Mouse (Mus musculus) stomach, embryonic 16.5 days (tissue): Measurements from ENCODE around the gene Edf1. TPM values are rescaled to one million over a fixed set of nuclear protein-coding genes. Genes with fewer than 3 reads are reported as not detected.

Experiments used
- ATAC-seq: fragments of 200-750 bp; cut with Nextera tagmentation; 2 replicates; pipeline ENCODE4 v1.8.0; 2017; ENCODE audit warnings: moderate number of reproducible peaks, moderate TSS enrichment; ENCODE audit not compliant: insufficient read depth, low FRiP score
- H3K27ac ChIP-seq: fragments of 300-500 bp; sonication (generic); 2 replicates; pipeline ENCODE4 v1.5.1; 2014; ENCODE audit warnings: low read length
- H3K27me3 ChIP-seq: fragments of 300-500 bp; sonication (generic); 2 replicates; pipeline ENCODE4 v1.6.1; 2014; ENCODE audit warnings: low read length, control low read depth, mixed read lengths; ENCODE audit not compliant: control insufficient read depth, insufficient read depth
- H3K36me3 ChIP-seq: fragments of 300-500 bp; sonication (generic); 2 replicates; pipeline ENCODE4 v1.6.1; 2014; ENCODE audit warnings: low read length; ENCODE audit not compliant: control insufficient read depth, insufficient read depth
- H3K4me1 ChIP-seq: fragments of 300-500 bp; sonication (generic); 2 replicates; pipeline ENCODE4 v1.6.1; 2014; ENCODE audit warnings: low read length, control low read depth, mixed read lengths; ENCODE audit not compliant: control insufficient read depth, insufficient read depth
- H3K4me2 ChIP-seq: fragments of 300-500 bp; sonication (generic); 2 replicates; pipeline ENCODE4 v1.6.1; 2014; ENCODE audit warnings: low read depth, low read length, mixed read lengths
- H3K4me3 ChIP-seq: fragments of 300-500 bp; sonication (generic); replicated peaks from 2 replicates; pipeline ENCODE4 v1.5.1; 2014; ENCODE audit warnings: mild to moderate bottlenecking, low read length
- H3K9ac ChIP-seq: fragments of 300-500 bp; sonication (generic); 2 replicates; pipeline ENCODE4 v1.6.1; 2014; ENCODE audit warnings: low read length
- H3K9me3 ChIP-seq: fragments of 300-500 bp; sonication (generic); replicated peaks from 2 replicates; pipeline ENCODE4 v1.6.1; 2016; ENCODE audit warnings: low read length, control low read depth; ENCODE audit not compliant: control insufficient read depth
- WGBS: fragments of 180-500 bp; shearing (Covaris S2); extraction: QIAGEN DNeasy Blood & Tissue Kit; methylation state at CpG from one replicate; pipeline ENCODE4 v1.1.7; 2014; 5-methylcytosine and 5-hydroxymethylcytosine counted together
- polyA plus RNA-seq: library from polyadenylated mRNA; unstranded; fragments of >200 nt; fragmentation: Nextera tagmentation; extraction: Ambion mirVana; gene quantifications from 2 replicates; pipeline ENCODE4 v1.2.1, GENCODE M21; 2015

Edf1 gene
- polyA plus RNA-seq, 1 experiment from 2014 or later: 401 TPM

DNA sequence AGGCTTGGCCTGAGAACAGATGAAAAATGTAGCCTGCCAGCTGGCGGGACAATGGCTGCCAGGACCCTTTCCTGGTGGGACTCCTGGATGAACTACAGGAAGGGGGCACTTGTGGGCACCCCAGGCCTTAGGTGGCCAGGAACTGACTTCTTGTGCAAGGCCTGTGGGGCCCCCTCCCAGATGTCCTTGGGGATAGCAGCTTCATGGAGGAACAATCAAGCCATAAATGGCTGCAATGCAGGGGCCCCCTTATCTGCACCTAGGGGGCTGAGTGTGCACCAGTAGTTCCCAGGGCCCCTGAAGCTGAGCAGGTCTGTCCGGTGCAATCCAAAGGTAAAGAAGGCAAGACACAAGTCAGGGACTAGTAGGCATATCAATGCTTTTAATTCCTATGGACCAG lies 15.4 kb downstream of the Edf1 start:
- Histone ChIP-seq H3K4me1 (peaks cover 29% of the 10 kb centered on the region), H3K4me3 (peak overlapping the region; percentile 67; the same call in 1 of the 2 replicates), H3K4me2 (peak overlapping the region; percentile 96), H3K27ac (no peak overlapping the region), H3K27me3 (peaks cover 20% of the 10 kb centered on the region), H3K36me3 (0 out of 2 replicates have a peak, but pooled peaks cover 7% of the 10 kb centered on the region), H3K9ac (0 out of 2 replicates have a peak overlapping the region, but pooled peaks have one; percentile 28), H3K9me3 (no peaks in the 10 kb centered on the region)
- ATAC-seq: no peak
- 84% methylated on average over 2 of the region's 2 CpGs for WGBS

DNA sequence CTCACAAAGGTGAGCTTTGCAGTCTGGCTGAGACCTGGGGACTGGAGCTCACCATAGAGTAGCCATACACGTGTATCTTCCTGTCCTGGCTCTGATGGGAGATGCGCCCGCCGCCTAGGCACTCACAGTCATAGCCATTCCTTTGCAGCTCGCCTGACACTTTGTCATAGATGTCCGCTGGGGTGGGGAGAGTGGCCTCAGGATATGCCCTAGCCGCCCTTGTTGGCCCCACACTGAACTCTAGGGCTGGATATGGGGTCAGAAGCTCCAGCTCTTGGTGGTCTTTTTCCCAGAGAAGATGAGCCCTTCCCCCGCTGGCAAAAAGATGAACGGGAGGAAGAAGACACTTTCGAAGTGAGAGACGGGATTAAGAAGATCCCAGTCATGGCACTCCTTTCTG lies 16.5 kb downstream of the Edf1 start:
- 11% methylated on average over 11 of the region's 11 CpGs for WGBS
- peaks cover 31% of the 10 kb centered on the region for H3K4me1 ChIP-seq
- peaks cover 30% of the 10 kb centered on the region for H3K27me3 ChIP-seq

DNA sequence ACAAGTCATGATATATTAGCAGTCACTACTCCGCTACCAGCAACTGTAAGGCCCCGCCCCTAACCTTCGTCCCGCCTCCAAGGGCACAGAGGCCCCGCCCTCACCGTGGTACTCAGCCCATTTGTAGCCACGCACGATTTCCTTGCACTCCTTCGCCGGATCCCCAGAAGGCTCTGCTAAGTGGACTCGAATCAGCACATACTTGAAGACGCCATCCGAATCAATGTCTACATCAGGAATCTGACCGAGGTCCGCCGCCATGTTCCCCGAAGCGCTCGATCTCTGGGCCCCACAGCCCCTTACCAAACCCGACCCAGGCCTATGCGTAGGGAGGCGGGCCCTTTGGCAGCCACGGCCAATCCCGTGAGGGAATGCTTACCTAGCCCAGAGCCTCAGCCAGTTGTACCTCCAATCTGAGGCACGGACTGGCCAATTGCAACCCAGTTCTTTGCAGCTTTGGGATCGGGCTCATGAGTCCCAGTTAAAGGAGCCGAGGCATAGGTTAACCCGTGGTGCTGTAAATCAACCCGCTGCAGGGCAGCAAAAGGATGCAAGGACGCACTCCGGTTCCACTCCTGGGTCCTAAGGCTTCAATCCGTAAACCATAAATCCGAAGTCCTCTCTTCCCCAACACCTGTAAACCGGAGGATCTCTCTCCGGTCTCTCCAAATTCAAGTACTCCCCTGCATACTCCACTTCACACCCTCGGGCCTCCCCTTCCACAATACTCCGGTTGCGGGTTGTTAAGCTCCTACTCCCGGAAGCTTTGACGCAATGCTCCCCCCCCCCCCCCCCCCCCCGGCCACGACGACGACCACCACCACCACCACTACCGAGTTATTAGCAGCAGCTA lies 17.2 kb downstream of the Edf1 start, which contains the start of the genes Mamdc4 and Phpt1:
TSS of gene Mamdc4 (minus strand) at position 267 of the 853 bp plus-strand sequence.
TSS of gene Phpt1 (minus strand) at position 646 of the 853 bp plus-strand sequence.
- ATAC-seq: peak; percentile 98
- H3K27ac ChIP-seq: peak within 1 kb of the TSS; percentile 97
- no peaks in the 10 kb centered on the region for H3K9me3 ChIP-seq
- H3K4me2 ChIP-seq: peak within 1 kb of the TSS; percentile 96
- 0 out of 2 replicates have a peak, but pooled peaks cover 7% of the 10 kb centered on the region for H3K36me3 ChIP-seq
- peaks cover 38% of the 10 kb centered on the region for H3K4me1 ChIP-seq
- peak within 1 kb of the TSS; percentile 67 for H3K4me3 ChIP-seq
- peaks cover 37% of the 10 kb centered on the region for H3K27me3 ChIP-seq
- peak within 1 kb of the TSS; percentile 87 for H3K9ac ChIP-seq
- 0% methylated on average over 44 of the region's 45 CpGs for WGBS

More for the DNA sequence above, 16.5 kb downstream of the Edf1 start:
- Histone ChIP-seq H3K9me3 (no peaks in the 10 kb centered on the region), H3K27ac (peak overlapping the region; percentile 97), H3K9ac (peak overlapping the region; percentile 87), H3K4me3 (peak overlapping the region; percentile 67), H3K4me2 (peak overlapping the region; percentile 96), H3K36me3 (0 out of 2 replicates have a peak, but pooled peaks cover 7% of the 10 kb centered on the region)
- no peak for ATAC-seq

DNA sequence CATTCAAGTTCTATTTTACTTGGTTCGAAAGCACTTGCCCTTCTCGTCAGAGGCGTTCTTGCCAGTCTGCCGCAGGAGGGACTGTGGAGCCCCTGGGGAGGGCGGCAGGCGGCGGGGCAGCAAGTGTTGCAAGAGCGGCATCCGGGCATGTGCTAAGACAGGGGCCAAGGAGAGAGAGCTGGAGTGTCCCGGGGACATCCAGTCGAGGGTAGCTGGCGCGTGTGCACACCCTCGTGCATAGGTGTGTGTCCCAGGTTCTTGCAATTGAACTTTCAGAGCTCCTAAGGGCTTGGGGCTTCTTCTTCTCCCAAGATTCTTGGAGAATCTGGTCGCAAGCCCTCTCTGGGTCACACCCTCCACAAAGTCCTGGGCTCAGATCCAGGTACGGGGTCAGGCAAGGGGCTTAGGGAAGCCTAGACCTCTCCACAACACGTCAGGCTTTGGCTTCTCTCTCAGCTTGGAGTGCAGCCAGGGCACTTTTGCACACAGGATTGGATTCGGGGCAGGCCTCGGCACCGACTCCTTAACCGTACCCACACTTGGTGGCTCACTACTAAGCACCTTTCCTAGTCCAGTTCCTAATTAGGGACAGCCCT lies 17.9 kb downstream of the Edf1 start:
- peaks cover 44% of the 10 kb centered on the region for H3K27me3 ChIP-seq
- peak overlapping the region; percentile 96 for H3K4me2 ChIP-seq
- peak overlapping the region; percentile 67 for H3K4me3 ChIP-seq
- H3K9me3 ChIP-seq: no peaks in the 10 kb centered on the region
- peak overlapping the region; percentile 97 for H3K27ac ChIP-seq
- peaks cover 39% of the 10 kb centered on the region for H3K4me1 ChIP-seq
- peak overlapping the region; percentile 87 for H3K9ac ChIP-seq
- no peak for ATAC-seq
- WGBS: 12% methylated on average over 21 of the region's 21 CpGs
- 0 out of 2 replicates have a peak, but pooled peaks cover 1% of the 10 kb centered on the region for H3K36me3 ChIP-seq

DNA sequence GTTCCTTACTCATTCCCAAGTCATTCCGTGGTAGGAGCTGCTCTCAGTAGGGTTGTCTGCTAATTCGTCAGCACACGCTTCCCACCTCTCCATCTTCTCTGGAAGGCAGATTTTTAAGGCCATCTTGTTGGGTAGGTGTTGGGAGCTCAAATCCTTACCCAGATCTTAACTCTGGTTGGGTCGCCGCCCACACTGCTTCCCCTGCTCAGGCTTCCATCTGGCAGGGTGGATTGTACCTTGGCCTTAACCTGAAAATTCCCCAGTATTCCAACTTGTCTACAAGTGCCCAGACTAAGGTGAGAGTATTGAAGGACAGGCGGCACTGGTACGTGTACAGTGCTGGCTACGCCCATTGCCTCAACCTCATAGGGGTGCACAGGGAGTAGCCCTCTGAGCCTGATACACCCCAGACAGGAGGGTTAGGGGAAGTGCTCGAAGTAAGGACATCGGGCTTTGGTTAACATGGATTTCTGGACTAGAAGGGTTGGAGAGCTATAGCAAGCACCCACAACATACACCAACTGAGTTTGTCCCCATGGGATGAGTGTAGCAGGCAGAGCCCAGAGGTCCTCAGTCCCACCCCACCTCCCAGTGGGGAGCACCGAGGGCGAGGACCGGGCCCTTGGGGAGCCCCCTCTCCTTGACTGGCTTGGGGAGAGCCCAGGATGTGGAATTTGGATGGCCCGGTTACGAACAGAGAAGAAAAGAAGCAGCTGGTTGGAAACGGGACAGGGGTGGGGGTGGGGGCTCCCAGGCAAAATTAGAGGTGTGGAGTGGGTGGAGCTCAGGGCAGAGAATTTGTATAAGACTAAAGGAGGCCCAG lies 18.6 kb downstream of the Edf1 start:
- Histone ChIP-seq H3K4me2 (peak overlapping the region; percentile 96; the same call in 1 of the 2 replicates), H3K9ac (peak overlapping the region; percentile 87; the same call in 1 of the 2 replicates), H3K36me3 (no peaks in the 10 kb centered on the region), H3K27ac (no peak overlapping the region), H3K9me3 (no peaks in the 10 kb centered on the region), H3K4me3 (no peak overlapping the region), H3K4me1 (peaks cover 41% of the 10 kb centered on the region), H3K27me3 (peaks cover 49% of the 10 kb centered on the region)
- no peak for ATAC-seq
- WGBS: 68% methylated on average over 16 of the region's 16 CpGs

DNA sequence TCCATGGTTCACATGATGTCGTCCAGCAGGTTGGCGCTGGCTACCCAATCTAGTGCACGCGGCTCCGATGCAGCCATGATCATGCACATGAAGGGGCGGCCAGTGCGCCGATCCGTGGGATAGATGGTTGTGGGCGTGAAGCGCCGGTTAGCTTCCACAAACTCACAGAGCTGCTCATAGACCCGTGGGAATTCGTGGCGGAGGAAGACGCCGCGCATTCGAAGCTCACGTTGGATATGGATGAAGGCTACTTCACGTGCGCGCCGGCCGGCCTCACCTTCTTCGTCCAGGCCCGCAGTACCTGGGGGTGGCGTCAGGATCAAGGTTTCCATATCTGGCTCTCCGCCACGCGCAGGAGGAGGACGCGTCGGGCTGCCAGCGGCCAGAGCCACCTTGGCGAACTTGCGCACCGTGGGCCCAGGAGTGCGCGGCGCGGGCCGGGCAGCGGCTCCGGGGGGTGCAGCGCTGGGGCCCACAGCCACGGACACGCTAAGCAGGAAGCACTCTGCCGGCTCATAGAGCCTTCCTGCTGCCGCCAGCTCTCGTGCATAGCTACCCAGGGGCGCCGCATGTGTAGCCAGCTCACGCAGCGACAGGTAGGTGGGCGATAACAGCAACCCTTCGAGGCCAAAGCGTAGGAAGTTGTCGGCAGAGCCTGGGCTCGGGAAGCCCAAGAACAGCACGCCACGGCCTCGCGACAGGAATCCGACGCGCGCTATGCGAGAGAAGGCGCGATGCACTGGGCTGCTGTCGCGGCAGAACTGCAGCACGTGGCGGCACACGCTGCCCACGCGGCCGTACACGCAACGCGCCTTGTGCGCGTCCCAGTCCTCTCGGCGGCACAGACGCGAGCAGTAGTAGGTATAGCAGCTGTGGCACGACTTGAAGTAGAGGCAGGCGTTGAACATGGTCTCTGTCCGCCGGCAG lies 19.6 kb downstream of the Edf1 start:
- no peaks in the 10 kb centered on the region for H3K36me3 ChIP-seq
- H3K9me3 ChIP-seq: no peaks in the 10 kb centered on the region
- ATAC-seq: no peak
- no peak overlapping the region for H3K27ac ChIP-seq
- H3K9ac ChIP-seq: peak overlapping the region; percentile 47; the same call in 1 of the 2 replicates
- H3K4me3 ChIP-seq: peak overlapping the region; percentile 25
- H3K4me2 ChIP-seq: peak overlapping the region; percentile 39
- peaks cover 49% of the 10 kb centered on the region for H3K27me3 ChIP-seq
- WGBS: 17% methylated on average over 90 of the region's 92 CpGs
- peaks cover 49% of the 10 kb centered on the region for H3K4me1 ChIP-seq

DNA sequence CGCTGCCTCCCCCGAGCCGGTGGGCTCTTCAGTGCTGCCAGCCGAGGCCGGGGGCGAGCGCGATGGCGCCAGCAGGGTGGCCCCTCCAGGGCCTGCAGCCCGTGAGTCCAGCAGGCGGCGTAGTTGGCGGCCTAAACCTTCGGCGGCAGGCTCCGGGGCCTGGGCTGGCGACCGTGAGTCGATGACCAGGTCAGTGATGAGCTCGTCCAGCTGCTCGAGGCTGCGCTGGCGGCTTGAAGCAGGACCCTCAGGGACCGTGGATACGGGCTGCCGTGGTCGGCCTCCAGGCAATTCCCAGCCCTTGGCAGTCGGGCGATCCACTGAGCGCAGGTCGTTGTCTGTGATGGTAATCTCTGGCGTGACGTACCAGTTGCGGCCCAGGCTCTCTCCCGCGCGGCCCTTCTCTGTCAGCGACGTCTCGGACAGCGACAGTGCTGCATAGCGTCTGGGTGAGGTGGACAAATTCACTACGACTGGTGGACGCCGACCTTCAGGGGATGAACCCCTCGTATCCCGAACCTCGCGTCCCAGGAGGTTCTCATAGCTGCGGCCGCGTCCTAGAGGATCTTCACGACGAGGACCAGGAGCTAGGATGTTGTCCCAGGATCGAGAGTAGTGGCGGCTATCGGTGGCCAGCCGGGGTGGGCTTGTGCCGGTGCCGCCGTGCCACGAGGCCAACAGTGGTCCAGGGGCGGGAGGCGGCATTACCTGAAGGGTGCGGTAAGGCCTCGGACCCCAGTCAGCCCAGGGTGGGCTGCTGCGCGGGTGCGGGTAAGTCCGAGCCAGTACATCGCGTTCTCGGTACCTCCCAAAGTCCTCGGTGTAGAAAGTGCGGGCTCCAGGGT lies 20.5 kb downstream of the Edf1 start:
- Histone ChIP-seq H3K27me3 (peaks cover 49% of the 10 kb centered on the region), H3K4me3 (peak overlapping the region; percentile 29), H3K9me3 (no peaks in the 10 kb centered on the region), H3K27ac (no peak overlapping the region), H3K4me2 (peak overlapping the region; percentile 39), H3K9ac (peak overlapping the region; percentile 47; the same call in 1 of the 2 replicates), H3K4me1 (peaks cover 55% of the 10 kb centered on the region), H3K36me3 (no peaks in the 10 kb centered on the region; the same call in 1 of the 2 replicates)
- WGBS: 7% methylated on average over 75 of the region's 75 CpGs
- no peak for ATAC-seq
